Mouse (Mus musculus) neural tube, embryonic 14.5 days (tissue): Measurements from ENCODE around the gene Mis18a. TPM values are rescaled to one million over a fixed set of nuclear protein-coding genes. Genes with fewer than 3 reads are reported as not detected.
A peak's percentile ranks its signal among the peaks of the same experiment; 100 is the strongest.

Experiments
- ATAC-seq: fragments of 200-750 bp; cut with Nextera tagmentation; 2 replicates; pipeline ENCODE4 v1.8.0; 2017; ENCODE audit warnings: low read depth, mild to moderate bottlenecking, moderate TSS enrichment, moderate library complexity
- H3K27ac ChIP-seq: fragments of 300-500 bp; sonication (generic); 2 replicates; pipeline ENCODE4 v1.5.1; 2014; ENCODE audit warnings: low read depth, mild to moderate bottlenecking, control low read depth, low read length, moderate library complexity, mixed read lengths
- H3K27me3 ChIP-seq: fragments of 300-500 bp; sonication (generic); 2 replicates; pipeline ENCODE4 v1.6.1; 2014; ENCODE audit warnings: low read length; ENCODE audit not compliant: control insufficient read depth, insufficient read depth
- H3K36me3 ChIP-seq: fragments of 300-500 bp; sonication (generic); 2 replicates; pipeline ENCODE4 v1.6.1; 2014; ENCODE audit warnings: low read length, mixed read lengths; ENCODE audit not compliant: control insufficient read depth, insufficient read depth
- H3K4me1 ChIP-seq: fragments of 300-500 bp; sonication (generic); 2 replicates; pipeline ENCODE4 v1.6.1; 2014; ENCODE audit warnings: low read length; ENCODE audit not compliant: control insufficient read depth, insufficient read depth
- H3K4me2 ChIP-seq: fragments of 300-500 bp; sonication (generic); 2 replicates; pipeline ENCODE4 v1.6.1; 2014; ENCODE audit warnings: mild to moderate bottlenecking, low read depth, low read length, control low read depth
- H3K4me3 ChIP-seq: fragments of 300-500 bp; sonication (generic); 2 replicates; pipeline ENCODE4 v1.5.1; 2014; ENCODE audit warnings: low read depth, low read length, control low read depth, mixed read lengths
- H3K9ac ChIP-seq: fragments of 300-500 bp; sonication (generic); replicated peaks from 2 replicates; pipeline ENCODE4 v1.6.1; 2014; ENCODE audit warnings: low read depth, mild to moderate bottlenecking, control low read depth, low read length, mixed read lengths
- H3K9me3 ChIP-seq: fragments of 300-500 bp; sonication (generic); 2 replicates; pipeline ENCODE4 v1.6.1; 2016; ENCODE audit warnings: low read length; ENCODE audit not compliant: control insufficient read depth
- WGBS: fragments of 180-500 bp; shearing (Covaris S2); extraction: QIAGEN DNeasy Blood & Tissue Kit; methylation state at CpG from one replicate; pipeline ENCODE4 v1.1.7; 2014; 5-methylcytosine and 5-hydroxymethylcytosine counted together
- polyA plus RNA-seq: library from polyadenylated mRNA; unstranded; fragments of >200 nt; fragmentation: Nextera tagmentation; extraction: Ambion mirVana; gene quantifications from 2 replicates; pipeline ENCODE4 v1.2.1, GENCODE M21; 2014

Mis18a gene
- 19.9 and 21.1 TPM in 2 replicates for polyA plus RNA-seq

DNA sequence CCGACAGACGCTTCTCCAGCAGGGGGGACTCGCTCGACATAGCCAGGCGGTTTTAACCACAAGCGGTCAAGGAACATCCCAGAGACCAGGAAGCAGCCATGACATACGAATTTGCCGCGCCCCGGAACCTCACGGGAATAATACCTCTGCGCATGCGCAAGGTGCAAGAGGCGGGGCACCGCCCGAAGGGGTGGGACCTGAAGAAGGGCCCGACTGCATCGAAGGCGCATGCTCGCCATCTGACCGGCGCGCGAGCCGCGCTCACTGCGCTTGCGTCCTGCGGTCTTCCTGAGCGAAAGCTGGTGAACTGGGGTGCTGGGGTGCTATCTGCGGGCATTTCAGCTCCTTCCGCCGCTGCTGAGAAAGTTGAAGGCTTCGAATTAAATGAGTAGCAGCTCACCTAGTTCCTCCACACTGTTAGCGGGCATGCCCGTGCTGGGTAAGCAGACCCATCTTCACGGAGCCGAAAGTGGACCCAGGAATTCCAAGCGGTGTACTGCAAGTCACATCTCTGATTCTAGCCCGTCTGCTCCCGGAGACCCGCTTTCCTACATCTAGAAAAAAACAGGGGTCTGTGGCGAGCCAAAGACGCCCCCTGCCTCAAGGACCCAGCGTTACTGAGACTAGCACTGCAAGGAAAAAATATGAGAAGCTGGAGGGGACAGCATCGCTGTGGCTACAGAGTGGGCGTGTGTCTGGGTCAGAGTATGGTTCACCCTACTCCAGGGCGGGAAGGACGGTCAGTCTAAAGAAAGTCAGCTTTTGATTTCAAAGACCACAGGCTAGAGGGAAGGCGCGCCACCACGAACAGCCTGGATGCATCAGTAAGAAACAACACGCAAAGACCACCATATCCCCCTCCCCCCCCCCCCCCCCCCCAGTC lies at the start of gene Mis18a:
Mis18a (minus strand) TSS at position 172 of the 883 bp plus-strand sequence.
- Histone ChIP-seq H3K9me3 (no peaks in the 10 kb centered on the region), H3K27ac (peak within 1 kb of the TSS; percentile 80), H3K9ac (peak within 1 kb of the TSS; percentile 60), H3K27me3 (no peaks in the 10 kb centered on the region), H3K36me3 (no peaks in the 10 kb centered on the region), H3K4me3 (peak within 1 kb of the TSS; percentile 68), H3K4me1 (peaks cover 4% of the 10 kb centered on the region), H3K4me2 (peak within 1 kb of the TSS; percentile 97)
- WGBS, result under 1% methylated on average over 53 of the region's 53 CpGs
- ATAC-seq, result peak; percentile 96

DNA sequence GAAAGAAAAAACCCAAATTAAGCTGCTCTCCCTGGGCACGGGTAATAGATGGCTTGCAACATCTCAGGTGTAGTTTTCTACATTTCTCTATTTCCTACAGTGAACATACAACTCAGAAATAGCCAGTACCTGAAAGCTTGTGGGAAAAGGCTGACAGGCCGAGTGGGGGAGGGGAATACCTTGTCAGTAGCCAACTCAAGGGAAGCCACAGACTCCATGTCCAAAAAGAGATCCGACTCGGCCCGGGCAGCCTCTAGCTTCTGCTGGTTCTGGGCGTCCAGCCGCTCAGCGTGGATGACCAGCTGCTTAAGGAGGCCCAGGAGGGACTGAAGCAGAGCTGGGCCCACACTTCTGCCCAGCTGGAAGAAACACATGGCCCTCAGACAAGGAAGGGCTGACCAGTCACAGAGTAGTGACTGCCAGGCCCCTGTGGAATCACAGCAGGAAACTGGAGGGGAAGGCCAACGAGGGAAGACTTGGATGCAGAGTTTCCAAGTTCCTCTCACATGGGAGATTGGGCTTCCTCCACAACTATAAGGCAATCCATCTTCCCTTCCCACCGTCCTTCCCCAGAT lies 48.8 kb upstream of the Mis18a start:
- H3K4me1 ChIP-seq, result no peaks in the 10 kb centered on the region
- no peaks in the 10 kb centered on the region for H3K27me3 ChIP-seq
- 91% methylated on average over 10 of the region's 10 CpGs for WGBS
- no peaks in the 10 kb centered on the region for H3K9me3 ChIP-seq
- H3K9ac ChIP-seq, result no peak overlapping the region
- H3K27ac ChIP-seq, result no peak overlapping the region
- no peak overlapping the region for H3K4me3 ChIP-seq
- no peak for ATAC-seq
- peaks cover 79% of the 10 kb centered on the region for H3K36me3 ChIP-seq
- no peak overlapping the region for H3K4me2 ChIP-seq

DNA sequence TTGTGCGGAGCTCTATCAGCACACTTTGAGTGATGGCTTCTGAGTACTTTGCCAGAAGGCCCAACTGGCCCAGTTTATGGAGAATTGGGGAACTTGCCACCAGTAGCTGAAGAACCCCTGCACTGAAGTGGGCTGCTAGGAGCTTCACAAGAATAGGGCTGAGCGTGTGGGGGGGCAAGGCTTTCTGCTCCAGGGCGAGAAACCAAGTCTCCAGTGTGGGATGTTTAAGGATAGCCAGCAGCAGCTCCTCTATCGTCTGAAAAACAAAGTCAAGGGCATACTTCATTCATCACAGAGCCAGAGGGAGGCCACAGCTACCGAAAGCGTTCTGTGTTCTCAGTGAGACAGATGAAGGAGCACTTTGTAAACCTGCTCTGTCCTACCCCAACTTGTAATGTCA lies 47.4 kb upstream of the Mis18a start:
- peaks cover 71% of the 10 kb centered on the region for H3K36me3 ChIP-seq
- no peak overlapping the region for H3K27ac ChIP-seq

DNA sequence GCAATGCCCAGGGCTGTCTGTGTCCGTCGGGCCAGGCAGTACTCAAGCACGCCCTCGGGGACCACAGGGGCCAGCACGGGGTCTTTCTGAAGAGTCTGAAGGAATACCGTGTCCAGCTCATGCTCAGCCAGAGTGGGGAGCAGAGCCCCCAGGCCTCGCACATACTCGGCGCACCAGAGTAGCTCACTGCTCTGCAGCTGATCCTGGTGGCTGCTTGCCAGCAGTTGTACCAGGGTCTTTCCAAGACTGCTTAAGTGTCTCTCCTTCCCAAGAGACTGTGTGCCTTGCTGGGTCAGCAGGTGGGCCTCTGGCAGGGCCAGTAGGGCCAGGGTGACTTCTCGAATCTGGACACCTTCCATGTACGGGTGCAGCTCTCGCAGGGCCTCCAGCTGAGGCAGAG lies 47.0 kb upstream of the Mis18a start:
- Histone ChIP-seq H3K9ac (no peak overlapping the region), H3K4me3 (no peak overlapping the region), H3K4me1 (no peaks in the 10 kb centered on the region), H3K27me3 (no peaks in the 10 kb centered on the region), H3K27ac (no peak overlapping the region), H3K36me3 (peaks cover 74% of the 10 kb centered on the region), H3K4me2 (no peak overlapping the region), H3K9me3 (no peaks in the 10 kb centered on the region)
- WGBS, result 92% methylated on average over 12 of the region's 12 CpGs
- ATAC-seq, result no peak

More for the DNA sequence above, 47.4 kb upstream of the Mis18a start:
- Histone ChIP-seq H3K9me3 (no peaks in the 10 kb centered on the region), H3K4me2 (no peak overlapping the region), H3K4me3 (no peak overlapping the region), H3K27me3 (no peaks in the 10 kb centered on the region), H3K4me1 (no peaks in the 10 kb centered on the region), H3K9ac (no peak overlapping the region)
- 87% methylated on average over 6 of the region's 6 CpGs for WGBS
- no peak for ATAC-seq

DNA sequence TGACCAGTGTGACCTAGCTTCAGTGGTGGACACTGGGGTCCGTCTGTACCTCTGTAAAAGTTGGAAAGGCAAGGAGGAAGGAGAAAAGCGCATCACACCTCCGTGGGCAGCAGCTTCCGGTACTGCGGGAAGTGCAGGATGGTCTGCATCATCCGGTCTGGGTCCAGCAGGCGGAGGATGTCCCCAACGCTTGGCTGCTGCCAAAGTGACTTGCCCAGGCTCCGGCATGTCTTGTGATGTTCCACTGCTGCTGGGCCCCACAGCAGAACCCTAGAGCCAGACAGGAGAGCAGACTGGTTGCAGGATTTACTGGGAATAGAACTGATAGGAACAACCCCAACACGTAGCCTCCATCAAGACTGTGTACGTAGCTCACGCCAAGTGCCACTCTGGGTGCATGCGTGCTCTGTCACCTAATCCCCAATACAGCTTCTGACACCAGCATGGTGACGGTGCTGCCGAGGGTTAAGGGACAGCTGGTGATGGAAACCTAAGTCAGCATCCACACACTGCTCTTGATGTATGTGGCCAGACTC lies 39.8 kb upstream of the Mis18a start:
- H3K4me2 ChIP-seq, result no peak overlapping the region
- no peak overlapping the region for H3K4me3 ChIP-seq
- no peak overlapping the region for H3K27ac ChIP-seq
- no peak for ATAC-seq
- peaks cover 55% of the 10 kb centered on the region for H3K36me3 ChIP-seq
- no peaks in the 10 kb centered on the region for H3K27me3 ChIP-seq
- H3K9me3 ChIP-seq, result no peaks in the 10 kb centered on the region
- H3K4me1 ChIP-seq, result no peaks in the 10 kb centered on the region
- H3K9ac ChIP-seq, result no peak overlapping the region
- 96% methylated on average over 15 of the region's 15 CpGs for WGBS

DNA sequence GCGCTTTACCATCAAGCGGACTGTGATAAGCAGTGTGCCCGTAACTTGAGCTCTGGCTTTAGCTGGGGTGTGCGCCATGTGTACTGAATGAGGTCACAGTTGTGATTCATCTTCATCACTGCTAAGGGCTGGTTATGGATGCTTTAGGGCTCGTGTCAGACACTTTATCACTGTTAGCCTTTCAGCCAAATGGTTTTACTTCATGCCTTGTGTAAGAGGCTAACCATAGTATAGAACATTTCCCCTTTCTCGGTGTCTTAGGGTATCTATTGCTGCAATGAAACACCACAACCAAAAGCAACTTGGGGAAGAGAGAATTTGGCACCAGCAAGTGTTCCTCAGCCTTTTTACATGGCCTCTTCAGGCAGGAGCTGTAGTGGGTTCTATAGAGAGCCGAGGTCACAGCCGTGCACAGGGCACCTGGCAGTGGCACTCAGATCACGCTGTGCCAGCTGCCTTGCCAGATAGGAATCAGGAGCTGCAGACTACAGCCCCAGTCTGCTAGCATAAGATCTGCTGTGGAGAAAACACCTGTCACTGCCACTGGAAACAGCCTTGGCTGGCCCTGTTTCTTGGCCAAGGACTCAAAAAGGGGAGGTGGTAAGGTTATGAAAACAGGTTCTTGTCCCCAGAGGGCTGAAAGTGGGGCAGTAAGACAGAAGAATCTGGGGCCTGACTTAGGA lies 38.1 kb upstream of the Mis18a start:
- H3K36me3 ChIP-seq, result peaks cover 45% of the 10 kb centered on the region
- no peaks in the 10 kb centered on the region for H3K4me1 ChIP-seq
- no peak for ATAC-seq
- no peaks in the 10 kb centered on the region for H3K9me3 ChIP-seq
- H3K27me3 ChIP-seq, result no peaks in the 10 kb centered on the region
- no peak overlapping the region for H3K27ac ChIP-seq
- H3K9ac ChIP-seq, result no peak overlapping the region
- 93% methylated on average over 9 of the region's 9 CpGs for WGBS
- H3K4me2 ChIP-seq, result no peak overlapping the region
- no peak overlapping the region for H3K4me3 ChIP-seq

- H3K36me3 ChIP-seq, result peaks cover 16% of the 10 kb centered on the region; the same call in 1 of the 2 replicates
- no peak for ATAC-seq
- no peak overlapping the region for H3K4me2 ChIP-seq
- no peaks in the 10 kb centered on the region for H3K4me1 ChIP-seq
- no peak overlapping the region for H3K27ac ChIP-seq
- H3K27me3 ChIP-seq, result no peaks in the 10 kb centered on the region
- no peaks in the 10 kb centered on the region for H3K9me3 ChIP-seq
- H3K4me3 ChIP-seq, result no peak overlapping the region
- WGBS, result 88% methylated on average over 4 of the region's 4 CpGs
- no peak overlapping the region for H3K9ac ChIP-seq
Measured at GRCm38 (mm10) chr16:90760515-90760914, 33.3 kb upstream of the Mis18a start.

- ATAC-seq, result peak; percentile 24; the same call in 1 of the 2 replicates
Measured at GRCm38 (mm10) chr16:90759335-90759734, 32.1 kb upstream of the Mis18a start.

More at GRCm38 (mm10) chr16:90759335-90759734, 32.1 kb upstream of the Mis18a start:
- Histone ChIP-seq H3K4me1 (no peaks in the 10 kb centered on the region), H3K4me3 (no peak overlapping the region), H3K9me3 (no peaks in the 10 kb centered on the region), H3K4me2 (no peak overlapping the region), H3K27ac (no peak overlapping the region), H3K27me3 (no peaks in the 10 kb centered on the region), H3K9ac (no peak overlapping the region), H3K36me3 (peaks cover 12% of the 10 kb centered on the region; the same call in 1 of the 2 replicates)
- 29% methylated on average over 3 of the region's 3 CpGs for WGBS
